Mouse (Mus musculus) kidney, postnatal 36 days (tissue): ENCODE measurements around the gene Gse1.

Experiments
- DNase-seq, 2 experiments: peaks; one replicate each; pipeline ENCODE4 v3.0.0; 2021 to 2022; ENCODE audit warnings: mixed read lengths in 2 of 2

Gse1 gene

GRCm38 (mm10) chr8:120276051-120276890 is 48.0 kb downstream of the Gse1 start:
- DNase-seq: peak; percentile 91

- peak; percentile 49 to 66 for DNase-seq
Observed at GRCm38 (mm10) chr8:120276891-120277426, 48.7 kb downstream of the Gse1 start.

- DNase-seq: no peak
Observed at GRCm38 (mm10) chr8:120278009-120278408, 49.8 kb downstream of the Gse1 start.

- peak in 1 of 2 experiments; percentile 45 for DNase-seq
Observed at GRCm38 (mm10) chr8:120279418-120279817, 51.2 kb downstream of the Gse1 start.

- peak; percentile 71 to 88 for DNase-seq
Observed at GRCm38 (mm10) chr8:120281487-120281886, 53.2 kb downstream of the Gse1 start.

GRCm38 (mm10) chr8:120282465-120282864 is 54.2 kb downstream of the Gse1 start:
- DNase-seq: peak in 1 of 2 experiments; percentile 43

GRCm38 (mm10) chr8:120284265-120284664 is 56.0 kb downstream of the Gse1 start:
- DNase-seq: no peak

GRCm38 (mm10) chr8:120285033-120285432 is 56.8 kb downstream of the Gse1 start:
- peak; percentile 41 to 61 for DNase-seq

GRCm38 (mm10) chr8:120285878-120286277 is 57.6 kb downstream of the Gse1 start:
- no peak for DNase-seq

- DNase-seq: peak; percentile 45 to 78
Observed at GRCm38 (mm10) chr8:120288122-120288908, 60.1 kb downstream of the Gse1 start.

GRCm38 (mm10) chr8:120289191-120289590 is 60.9 kb downstream of the Gse1 start:
- DNase-seq: no peak

GRCm38 (mm10) chr8:120289698-120290181 is 61.5 kb downstream of the Gse1 start:
- no peak for DNase-seq

GRCm38 (mm10) chr8:120290614-120291013 is 62.4 kb downstream of the Gse1 start:
- no peak for DNase-seq

- DNase-seq: no peak
Observed at GRCm38 (mm10) chr8:120291650-120292049, 63.4 kb downstream of the Gse1 start.

GRCm38 (mm10) chr8:120292316-120293107 is 64.3 kb downstream of the Gse1 start:
- peak in 1 of 2 experiments; percentile 45 for DNase-seq

- DNase-seq: no peak
Observed at GRCm38 (mm10) chr8:120293421-120294357, 65.4 kb downstream of the Gse1 start.

GRCm38 (mm10) chr8:120294982-120295870 is 67.0 kb downstream of the Gse1 start:
- peak; percentile 37 to 38 for DNase-seq

- DNase-seq: no peak
Observed at GRCm38 (mm10) chr8:120297000-120297399, 68.7 kb downstream of the Gse1 start.

GRCm38 (mm10) chr8:120298601-120299532 is 70.6 kb downstream of the Gse1 start:
- no peak for DNase-seq
